Mouse (Mus musculus): ENCODE data around the gene Egln3.

- TF ChIP-seq POLR2A (IDR thresholded peaks at IDR 0.05; ENCODE audit: low read depth, low read length) (no peak), CTCF (IDR thresholded peaks at IDR 0.05; ENCODE audit: extremely low read depth, insufficient read length, insufficient replicate concordance, low read depth, low read length) (no peak)
These were observed 25.3 kb downstream of the Egln3 start for GRCm38 (mm10) chr12:54178323-54178722.
